Mouse (Mus musculus): ENCODE results near the gene E130114P18Rik. TPM values are rescaled to one million over a fixed set of nuclear protein-coding genes. Genes with fewer than 3 reads are reported as not detected.

The E130114P18Rik gene
- total RNA-seq, 2 experiments from 2014 or later = 5.0 to 5.9 TPM

GRCm38 (mm10) chr4:97764616-97765015 is 13.3 kb downstream of the E130114P18Rik start:
- intact Hi-C loops (cut with DNase I) = no loop called here
- DNase-seq (ENCODE audit: low spot score in 2 of 2) = no peak

- no peak for DNase-seq (ENCODE audit: low spot score in 2 of 2)
- intact Hi-C loops (cut with DNase I) = loop anchor here (10.0 kb wide), 2 partner anchors 346 to 686 kb away; no protein-coding TSS in a partner anchor
These were observed 19.2 kb downstream of the E130114P18Rik start for GRCm38 (mm10) chr4:97758661-97759060.

- DNase-seq (ENCODE audit: low spot score in 2 of 2) = peak; percentile 53 to 54
- intact Hi-C loops (cut with DNase I) = loop anchor here (2.0 to 10.0 kb wide), 3 partner anchors 15 to 687 kb away; partner anchors contain the start of gene Nfia
These were observed 19.9 kb downstream of the E130114P18Rik start for GRCm38 (mm10) chr4:97757978-97758461.

- peak; percentile 74 to 77 for DNase-seq (ENCODE audit: low spot score in 2 of 2)
- intact Hi-C loops (cut with DNase I) = loop anchor here (2.0 to 10.0 kb wide), 3 partner anchors 15 to 687 kb away; partner anchors contain the start of gene Nfia
These were observed 20.5 kb downstream of the E130114P18Rik start for GRCm38 (mm10) chr4:97757207-97757977.

GRCm38 (mm10) chr4:97754241-97754640 is 23.6 kb downstream of the E130114P18Rik start:
- intact Hi-C loops (cut with DNase I) = loop anchor here (5.0 to 10.0 kb wide), 4 partner anchors 248 to 691 kb away; no protein-coding TSS in a partner anchor
- no peak for DNase-seq (ENCODE audit: low spot score in 2 of 2)

- intact Hi-C loops (cut with DNase I) = loop anchor here (5.0 to 10.0 kb wide), 4 partner anchors 249 to 691 kb away; no protein-coding TSS in a partner anchor
- DNase-seq (ENCODE audit: low spot score in 2 of 2) = no peak
These were observed 24.4 kb downstream of the E130114P18Rik start for GRCm38 (mm10) chr4:97753521-97753920.

- no peak for DNase-seq (ENCODE audit: low spot score in 2 of 2)
- intact Hi-C loops (cut with DNase I) = loop anchor here (5.0 to 10.0 kb wide), 4 partner anchors 250 to 692 kb away; no protein-coding TSS in a partner anchor
These were observed 25.4 kb downstream of the E130114P18Rik start for GRCm38 (mm10) chr4:97752276-97753010.

- intact Hi-C loops (cut with DNase I) = loop anchor here (1.0 to 10.0 kb wide), 5 partner anchors 251 to 693 kb away; no protein-coding TSS in a partner anchor
- peak in 1 of 2 experiments; percentile 47 for DNase-seq (ENCODE audit: low spot score in 2 of 2)
These were observed 26.2 kb downstream of the E130114P18Rik start for GRCm38 (mm10) chr4:97751483-97752251.

- peak; percentile 80 to 87 for DNase-seq (ENCODE audit: low spot score in 2 of 2)
- intact Hi-C loops (cut with DNase I) = loop anchor here (1.0 to 10.0 kb wide), 5 partner anchors 251 to 694 kb away; no protein-coding TSS in a partner anchor
These were observed 26.8 kb downstream of the E130114P18Rik start for GRCm38 (mm10) chr4:97751030-97751482.

GRCm38 (mm10) chr4:97750401-97750800 is 27.5 kb downstream of the E130114P18Rik start:
- DNase-seq (ENCODE audit: low spot score in 2 of 2) = no peak
- intact Hi-C loops (cut with DNase I) = loop anchor here (5.0 to 10.0 kb wide), 4 partner anchors 252 to 694 kb away; no protein-coding TSS in a partner anchor

GRCm38 (mm10) chr4:97746106-97746900 is 31.6 kb downstream of the E130114P18Rik start:
- intact Hi-C loops (cut with DNase I) = loop anchor here (5.0 kb wide), 5 partner anchors 164 to 1049 kb away; no protein-coding TSS in a partner anchor
- no peak for DNase-seq (ENCODE audit: low spot score in 2 of 2)

- DNase-seq (ENCODE audit: low spot score in 2 of 2) = peak; percentile 55 to 65
- intact Hi-C loops (cut with DNase I) = loop anchor here (5.0 kb wide), 5 partner anchors 163 to 1048 kb away; no protein-coding TSS in a partner anchor
These were observed 32.4 kb downstream of the E130114P18Rik start for GRCm38 (mm10) chr4:97745296-97746105.

- DNase-seq (ENCODE audit: low spot score in 2 of 2) = no peak
These were observed 33.9 kb downstream of the E130114P18Rik start for GRCm38 (mm10) chr4:97743932-97744331.

GRCm38 (mm10) chr4:97733392-97733791 is 44.5 kb downstream of the E130114P18Rik start:
- DNase-seq (ENCODE audit: low spot score in 2 of 2) = no peak
- intact Hi-C loops (cut with DNase I) = no loop called here

More at GRCm38 (mm10) chr4:97743932-97744331, 33.9 kb downstream of the E130114P18Rik start:
- intact Hi-C loops (cut with DNase I) = no loop called here

GRCm38 (mm10) chr4:97730416-97730815 is 47.5 kb downstream of the E130114P18Rik start:
- intact Hi-C loops (cut with DNase I) = no loop called here
- DNase-seq (ENCODE audit: low spot score in 2 of 2) = no peak

- DNase-seq (ENCODE audit: low spot score in 2 of 2) = no peak
- intact Hi-C loops (cut with DNase I) = no loop called here
These were observed 47.9 kb downstream of the E130114P18Rik start for GRCm38 (mm10) chr4:97729999-97730398.

GRCm38 (mm10) chr4:97728520-97728919 is 49.4 kb downstream of the E130114P18Rik start:
- DNase-seq (ENCODE audit: low spot score in 2 of 2) = no peak
- intact Hi-C loops (cut with DNase I) = no loop called here

Data from left cerebral cortex, postnatal 36 days (tissue).